Mouse (Mus musculus) lung, adult 2 months (tissue): ENCODE data around the gene Cib1. TPM values are rescaled to one million over a fixed set of nuclear protein-coding genes. Genes with fewer than 3 reads are reported as not detected.

Experiments
- DNase-seq: peaks from one replicate; pipeline ENCODE4 v3.0.0; 2022
- H3K4me1 ChIP-seq: fragments of 200-500 bp; 2 replicates; pipeline ENCODE4 v1.6.1; 2011; ENCODE audit warnings: low read length; ENCODE audit not compliant: control insufficient read depth, insufficient read depth
- H3K4me3 ChIP-seq: fragments of 200-500 bp; replicated peaks from 2 replicates; pipeline ENCODE3; 2011; ENCODE audit warnings: low read depth, mild to moderate bottlenecking, control low read depth, low read length; ENCODE audit errors: extremely low read depth
- CTCF ChIP-seq: fragments of 200-500 bp; IDR thresholded peaks from 2 replicates; pipeline ENCODE4 v1.5.1; 2011; ENCODE audit warnings: mild to moderate bottlenecking, low read length, control low read depth; ENCODE audit not compliant: insufficient read depth
- POLR2A ChIP-seq: fragments of 200-500 bp; IDR thresholded peaks from 2 replicates; pipeline ENCODE4 v1.6.1; 2011; ENCODE audit warnings: low read depth, mild to moderate bottlenecking, control low read depth, low read length, borderline replicate concordance; ENCODE audit errors: extremely low read depth
- WGBS: fragments of 180-500 bp; shearing (Covaris S2); methylation state at CpG from one replicate; pipeline ENCODE4 v1.1.7; 2018; 5-methylcytosine and 5-hydroxymethylcytosine counted together
- polyA plus RNA-seq: library from polyadenylated mRNA; depleted of rRNA; stranded (reverse); fragments of >200 nt; gene quantifications from 2 replicates; pipeline ENCODE4 v1.2.3, GENCODE M21; 2012

Gene Cib1
- polyA plus RNA-seq, 1 experiment = 94.6 TPM

DNA sequence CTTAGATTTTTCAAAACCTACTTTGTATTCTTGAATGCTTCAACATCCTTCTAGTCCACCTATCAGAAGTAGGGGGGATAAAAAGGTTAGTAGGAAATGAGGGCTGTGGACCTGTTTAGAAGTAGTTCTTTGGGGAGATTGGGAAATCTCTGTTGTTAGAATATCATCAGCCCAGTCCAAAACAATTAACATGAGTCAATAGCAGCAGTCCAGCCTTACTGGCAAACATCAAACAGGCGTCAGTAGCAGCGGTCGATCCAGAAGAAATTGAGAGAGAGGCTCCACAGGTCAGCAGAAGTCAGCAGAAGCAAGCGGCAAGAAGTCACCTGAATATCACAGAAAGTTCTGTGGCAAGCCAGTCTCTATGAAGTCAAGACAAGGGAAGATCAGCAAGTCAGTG is 12.2 kb upstream of the Cib1 start:
- TF ChIP-seq CTCF (no peak), POLR2A (no peak)
- DNase-seq = no peak
- 87% methylated on average over 4 of the region's 4 CpGs for WGBS
- H3K4me3 ChIP-seq = no peak overlapping the region
- no peaks in the 10 kb centered on the region for H3K4me1 ChIP-seq

- DNase-seq = no peak
- Histone ChIP-seq H3K4me3 (no peak overlapping the region), H3K4me1 (no peaks in the 10 kb centered on the region)
- TF ChIP-seq POLR2A (no peak), CTCF (no peak)
- 47% methylated on average over 4 of the region's 4 CpGs for WGBS
Observed at GRCm38 (mm10) chr7:80241661-80242060, 9.0 kb upstream of the Cib1 start.

GRCm38 (mm10) chr7:80238542-80238941 is 5.9 kb upstream of the Cib1 start:
- Histone ChIP-seq H3K4me3 (no peak overlapping the region), H3K4me1 (peaks cover 4% of the 10 kb centered on the region; the same call in 1 of the 2 replicates)
- TF ChIP-seq POLR2A (no peak), CTCF (no peak)
- no peak for DNase-seq
- 89% methylated on average over 10 of the region's 10 CpGs for WGBS

DNA sequence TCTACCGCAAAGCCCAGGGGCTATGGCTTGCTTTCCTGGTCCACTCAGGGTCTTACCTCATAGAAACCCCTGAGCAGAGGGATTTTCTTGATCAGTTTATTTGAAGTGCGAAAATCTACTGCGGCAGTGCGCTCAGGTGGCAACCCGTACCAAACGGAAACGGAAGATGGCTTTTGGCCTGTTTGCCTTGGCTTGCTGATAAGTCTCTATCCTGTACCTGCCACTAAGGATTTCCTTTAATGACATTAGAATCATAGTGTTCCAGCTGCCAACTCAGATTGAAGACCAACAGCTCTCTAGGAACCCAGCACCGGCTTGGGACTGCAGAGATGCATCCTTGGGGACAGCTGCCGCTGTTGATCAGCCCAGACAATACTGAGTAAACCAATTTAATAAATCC is 1.2 kb upstream of the Cib1 start:
- TF ChIP-seq CTCF (no peak), POLR2A (no peak)
- Histone ChIP-seq H3K4me3 (no peak overlapping the region), H3K4me1 (peaks cover 4% of the 10 kb centered on the region; the same call in 1 of the 2 replicates)
- WGBS = 59% methylated on average over 9 of the region's 9 CpGs
- DNase-seq = no peak

DNA sequence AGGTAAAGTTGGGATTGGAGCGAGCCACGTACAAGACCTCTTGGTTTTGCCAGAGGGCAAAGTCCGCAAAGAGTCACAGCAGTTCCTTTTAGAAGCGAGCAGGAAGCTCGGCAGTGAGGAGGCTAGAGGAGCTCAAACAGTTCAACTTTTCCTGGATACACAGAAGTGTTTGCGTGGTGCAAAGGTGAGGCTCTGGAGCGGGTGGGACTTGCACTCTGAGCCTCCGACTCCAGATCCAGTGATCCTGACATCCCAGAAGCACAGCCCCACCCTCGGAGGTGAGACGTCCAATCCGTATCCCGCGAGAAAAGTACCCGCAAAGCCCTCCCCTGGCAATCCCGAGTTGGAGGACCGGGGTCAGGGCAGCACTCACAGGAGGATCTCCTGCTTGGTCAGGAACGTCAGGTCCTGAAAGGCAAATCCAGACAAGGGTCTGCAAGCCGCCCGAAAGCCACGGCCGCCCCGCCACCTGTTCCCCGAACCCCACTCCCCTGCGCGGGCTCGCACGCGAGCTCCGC is 583 bp downstream of the Cib1 start:
- Histone ChIP-seq H3K4me1 (peaks cover 4% of the 10 kb centered on the region; the same call in 1 of the 2 replicates), H3K4me3 (peak overlapping the region; percentile 88)
- WGBS = under 1% methylated on average over 29 of the region's 29 CpGs
- no peak for TF ChIP-seq POLR2A
- TF ChIP-seq CTCF = no peak
- no peak for DNase-seq

DNA sequence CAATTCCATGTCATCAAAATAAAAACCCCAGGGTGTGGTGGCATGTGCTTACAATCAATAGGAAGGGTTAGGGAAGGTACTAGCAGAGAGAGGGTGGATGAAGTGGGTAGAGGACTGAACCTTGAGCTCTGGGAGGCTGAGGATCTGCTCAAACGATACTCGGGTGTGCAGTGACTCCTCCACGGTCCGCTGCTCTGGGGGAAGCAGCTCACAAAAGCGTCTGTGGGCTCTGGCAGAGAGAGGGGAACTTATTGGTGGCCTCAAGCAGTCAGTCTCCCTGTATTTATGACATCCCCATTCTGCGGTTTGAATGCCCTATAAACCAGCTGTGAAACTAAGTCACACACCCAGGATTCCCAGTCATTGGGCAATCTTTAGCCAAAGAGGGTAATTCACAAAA is 2.4 kb downstream of the Cib1 start:
- no peak for DNase-seq
- 65% methylated on average over 6 of the region's 6 CpGs for WGBS
- H3K4me1 ChIP-seq = peaks cover 4% of the 10 kb centered on the region; the same call in 1 of the 2 replicates
- no peak for TF ChIP-seq POLR2A
- TF ChIP-seq CTCF = no peak
- H3K4me3 ChIP-seq = no peak overlapping the region

- no peak for DNase-seq
- 96% methylated on average over 4 of the region's 4 CpGs for WGBS
- Histone ChIP-seq H3K4me1 (no peaks in the 10 kb centered on the region; the same call in 1 of the 2 replicates), H3K4me3 (no peak overlapping the region)
- TF ChIP-seq CTCF (no peak), POLR2A (no peak)
Observed at GRCm38 (mm10) chr7:80227065-80227464, 5.5 kb downstream of the Cib1 start.

- H3K4me3 ChIP-seq = no peak overlapping the region
- DNase-seq = no peak
- TF ChIP-seq CTCF = no peak
- TF ChIP-seq POLR2A = no peak
- H3K4me1 ChIP-seq = no peaks in the 10 kb centered on the region
- WGBS = 86% methylated on average over 4 of the region's 4 CpGs
Observed at GRCm38 (mm10) chr7:80221179-80221750, 11.3 kb downstream of the Cib1 start.

DNA sequence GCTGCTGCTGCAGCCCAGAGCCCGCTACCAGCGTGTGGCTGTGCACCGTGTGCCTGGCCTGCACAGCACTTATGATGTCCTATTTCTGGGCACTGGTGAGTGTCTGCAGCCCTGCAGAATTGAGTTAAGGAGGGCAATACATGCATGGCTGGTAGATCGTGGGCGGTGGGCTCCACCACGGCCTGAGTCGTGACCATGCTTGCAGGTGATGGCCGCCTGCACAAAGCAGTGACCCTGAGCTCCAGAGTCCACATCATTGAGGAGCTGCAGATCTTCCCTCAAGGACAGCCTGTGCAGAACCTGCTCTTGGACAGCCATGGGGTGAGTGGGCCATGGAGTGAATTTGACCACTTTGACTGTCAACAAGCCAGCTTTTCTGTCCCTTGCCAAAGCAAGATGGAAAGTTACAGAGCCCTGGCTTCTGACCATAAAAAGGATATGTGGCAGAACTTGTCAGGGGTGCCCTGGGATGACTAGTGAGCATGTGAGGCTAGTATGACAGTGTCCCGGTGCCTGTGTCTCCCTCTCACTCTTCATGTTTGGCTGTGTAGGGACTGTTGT is 12.3 kb downstream of the Cib1 start:
- WGBS = 94% methylated on average over 9 of the region's 9 CpGs
- no peaks in the 10 kb centered on the region for H3K4me1 ChIP-seq
- no peak for DNase-seq
- no peak overlapping the region for H3K4me3 ChIP-seq
- TF ChIP-seq CTCF (no peak), POLR2A (no peak)

DNA sequence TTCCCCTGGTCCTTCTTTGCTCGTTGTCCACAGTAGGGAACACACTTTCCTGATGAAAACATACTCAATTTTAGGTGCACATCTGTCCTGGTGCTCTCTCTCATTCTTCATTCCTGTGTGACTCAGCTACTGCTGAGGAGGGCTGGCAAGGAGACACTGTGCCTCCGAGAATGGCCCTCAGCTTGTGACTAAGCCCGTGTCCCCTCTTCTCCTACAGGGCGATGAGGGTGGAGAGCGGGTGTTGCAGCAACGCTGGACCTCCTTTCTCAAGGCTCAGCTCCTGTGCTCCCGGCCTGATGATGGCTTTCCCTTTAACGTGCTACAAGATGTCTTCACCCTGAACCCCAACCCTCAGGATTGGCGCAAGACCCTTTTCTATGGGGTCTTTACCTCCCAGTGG is 13.9 kb downstream of the Cib1 start:
- 95% methylated on average over 9 of the region's 9 CpGs for WGBS
- H3K4me3 ChIP-seq = no peak overlapping the region
- no peaks in the 10 kb centered on the region for H3K4me1 ChIP-seq
- TF ChIP-seq POLR2A = no peak
- TF ChIP-seq CTCF = no peak
- DNase-seq = no peak
